Mouse (Mus musculus) E14TG2a.4 (cell line): ENCODE measurements at regions not wholly inside any gene's neighbourhood (a gene's known extent, or its start where the extent isn't known, plus 50 kb on each side); places are given as distances from the start of the nearest gene placed in this dataset.

Source experiments
- H3K27me3 ChIP-seq: 2 replicates; pipeline ENCODE4 v1.6.1; 2014; ENCODE audit warnings: low read length, control low read depth; ENCODE audit not compliant: insufficient read depth
- H3K36me3 ChIP-seq: 2 replicates; pipeline ENCODE4 v1.6.1; 2014; ENCODE audit warnings: low read length, control low read depth; ENCODE audit not compliant: insufficient read depth
- H3K4me1 ChIP-seq: replicated peaks from 2 replicates; pipeline ENCODE4 v1.6.1; 2014; ENCODE audit warnings: low read depth, low read length, control low read depth
- H3K4me3 ChIP-seq: replicated peaks from 2 replicates; pipeline ENCODE4 v1.5.1; 2014; ENCODE audit warnings: mild to moderate bottlenecking, low read length
- H3K9me3 ChIP-seq: 2 replicates; pipeline ENCODE4 v1.6.1; 2014; ENCODE audit warnings: low read length, control low read depth
- CTCF ChIP-seq: conservative IDR thresholded peaks from 2 replicates; pipeline ENCODE4 v1.5.1; 2014; ENCODE audit warnings: low read length
- NANOG ChIP-seq: IDR thresholded peaks from 2 replicates; pipeline ENCODE4 v1.6.1; 2014; ENCODE audit warnings: borderline replicate concordance, low read length, mixed read lengths
- POU5F1 ChIP-seq: IDR thresholded peaks from 2 replicates; pipeline ENCODE4 v1.6.1; 2014; ENCODE audit warnings: low read length, borderline replicate concordance

- no peak for TF ChIP-seq POU5F1
- no peak for TF ChIP-seq NANOG
- no peak for TF ChIP-seq CTCF
- H3K4me1 ChIP-seq = no peaks in the 10 kb centered on the region
Measured at GRCm38 (mm10) chr13:84437586-84438443, 215.7 kb downstream of the Tmem161b start.

DNA sequence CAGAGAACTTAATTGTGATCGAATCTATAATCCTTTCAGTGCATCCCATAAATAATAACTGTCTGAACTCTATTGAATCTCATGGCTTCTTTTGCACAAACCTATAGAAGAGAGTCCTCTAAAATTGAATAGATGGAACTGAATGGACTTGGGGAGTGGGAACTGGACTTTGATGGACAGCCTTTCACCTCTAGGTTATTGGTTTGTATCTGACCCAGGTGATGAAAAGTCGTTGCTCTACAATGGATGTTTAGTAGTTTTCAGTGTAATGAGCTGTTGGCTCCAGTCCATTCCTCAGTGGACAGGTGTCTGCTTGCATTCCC lies 216.3 kb downstream of the Tmem161b start:
- Histone ChIP-seq H3K4me1 (no peaks in the 10 kb centered on the region), H3K27me3 (no peaks in the 10 kb centered on the region), H3K4me3 (no peak overlapping the region), H3K36me3 (no peaks in the 10 kb centered on the region), H3K9me3 (no peaks in the 10 kb centered on the region)
- TF ChIP-seq POU5F1 = no peak
- no peak for TF ChIP-seq NANOG
- TF ChIP-seq CTCF = no peak

More at GRCm38 (mm10) chr13:84437586-84438443, 215.7 kb downstream of the Tmem161b start:
- H3K27me3 ChIP-seq = no peaks in the 10 kb centered on the region
- no peak overlapping the region for H3K4me3 ChIP-seq
- no peaks in the 10 kb centered on the region for H3K9me3 ChIP-seq
- no peaks in the 10 kb centered on the region for H3K36me3 ChIP-seq

DNA sequence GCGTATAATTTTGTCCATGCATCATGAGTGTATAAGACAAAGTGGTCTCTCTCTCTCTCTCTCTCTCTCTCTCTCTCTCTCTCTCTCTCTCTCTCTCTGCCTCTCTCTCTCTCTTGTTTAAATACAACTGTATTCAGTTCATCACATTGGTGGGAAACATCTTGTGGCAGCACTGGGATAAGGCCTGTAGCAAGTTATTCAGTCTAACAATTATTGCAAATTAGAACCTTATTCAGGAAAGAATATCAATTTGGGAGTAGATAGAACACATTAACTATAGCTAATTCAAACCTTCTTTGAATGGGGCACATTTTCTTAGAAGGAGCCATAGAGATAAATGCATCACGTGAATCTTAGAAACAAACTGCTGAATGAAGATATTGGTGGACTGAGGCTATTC lies 226.4 kb downstream of the Tmem161b start:
- Histone ChIP-seq H3K9me3 (no peaks in the 10 kb centered on the region), H3K36me3 (no peaks in the 10 kb centered on the region), H3K4me3 (no peak overlapping the region), H3K4me1 (no peaks in the 10 kb centered on the region), H3K27me3 (no peaks in the 10 kb centered on the region)
- TF ChIP-seq NANOG = no peak
- TF ChIP-seq POU5F1 = no peak
- no peak for TF ChIP-seq CTCF

- Histone ChIP-seq H3K9me3 (no peaks in the 10 kb centered on the region), H3K4me3 (no peak overlapping the region), H3K4me1 (no peaks in the 10 kb centered on the region), H3K27me3 (no peaks in the 10 kb centered on the region), H3K36me3 (no peaks in the 10 kb centered on the region)
- no peak for TF ChIP-seq POU5F1
- TF ChIP-seq CTCF = no peak
- no peak for TF ChIP-seq NANOG
Measured at GRCm38 (mm10) chr13:84449001-84449551, 227.0 kb downstream of the Tmem161b start.
